Mouse (Mus musculus): ENCODE measurements around the gene Ano1. TPM values are rescaled to one million over a fixed set of nuclear protein-coding genes. Genes with fewer than 3 reads are reported as not detected.

Ano1 gene
- polyA plus RNA-seq, 1 experiment from 2014 or later, result 14.9 TPM

- 2% methylated on average over 3 of the region's 3 CpGs for WGBS
- peaks cover 31% of the 10 kb centered on the region for H3K4me1 ChIP-seq (ENCODE audit: control insufficient read depth, insufficient read depth, low read length)
- no peak overlapping the region for H3K4me2 ChIP-seq (ENCODE audit: low read length)
- no peak overlapping the region for H3K9ac ChIP-seq (replicated peaks; ENCODE audit: low read length)
- DNase-seq (peak; percentile 87), ATAC-seq (ENCODE audit: low FRiP score, low TSS enrichment) (peak; percentile 79)
- peak overlapping the region; percentile 79 for H3K27ac ChIP-seq (replicated peaks; ENCODE audit: low read depth, low read length)
- H3K9me3 ChIP-seq (ENCODE audit: control insufficient read depth, low read length), result no peaks in the 10 kb centered on the region
- H3K36me3 ChIP-seq (ENCODE audit: control insufficient read depth, insufficient read depth, low read length), result no peaks in the 10 kb centered on the region
- no peak overlapping the region for H3K4me3 ChIP-seq (replicated peaks; ENCODE audit: low read depth, low read length)
- H3K27me3 ChIP-seq (ENCODE audit: control insufficient read depth, insufficient read depth, low read length), result no peaks in the 10 kb centered on the region
Measured at GRCm38 (mm10) chr7:144628334-144628915, 123.3 kb downstream of the Ano1 start.

GRCm38 (mm10) chr7:144627606-144628333 is 124.0 kb downstream of the Ano1 start:
- peak overlapping the region; percentile 3; the same call in 1 of the 2 replicates for H3K4me2 ChIP-seq (ENCODE audit: low read length)
- no peak overlapping the region for H3K9ac ChIP-seq (replicated peaks; ENCODE audit: low read length)
- H3K27ac ChIP-seq (replicated peaks; ENCODE audit: low read depth, low read length), result peak overlapping the region; percentile 79
- H3K36me3 ChIP-seq (ENCODE audit: control insufficient read depth, insufficient read depth, low read length), result no peaks in the 10 kb centered on the region
- WGBS, result 2% methylated on average over 13 of the region's 13 CpGs
- DNase-seq (peak; percentile 78), ATAC-seq (ENCODE audit: low FRiP score, low TSS enrichment) (peak; percentile 76; the same call in 1 of the 2 replicates)
- H3K9me3 ChIP-seq (ENCODE audit: control insufficient read depth, low read length), result no peaks in the 10 kb centered on the region
- H3K4me3 ChIP-seq (replicated peaks; ENCODE audit: low read depth, low read length), result no peak overlapping the region
- H3K27me3 ChIP-seq (ENCODE audit: control insufficient read depth, insufficient read depth, low read length), result no peaks in the 10 kb centered on the region
- H3K4me1 ChIP-seq (ENCODE audit: control insufficient read depth, insufficient read depth, low read length), result peaks cover 31% of the 10 kb centered on the region

GRCm38 (mm10) chr7:144626042-144626441 is 125.7 kb downstream of the Ano1 start:
- no peak for ATAC-seq (ENCODE audit: low FRiP score, low TSS enrichment)
- H3K9me3 ChIP-seq (ENCODE audit: control insufficient read depth, low read length), result no peaks in the 10 kb centered on the region
- peaks cover 40% of the 10 kb centered on the region for H3K4me1 ChIP-seq (ENCODE audit: control insufficient read depth, insufficient read depth, low read length)
- H3K4me3 ChIP-seq (replicated peaks; ENCODE audit: low read depth, low read length), result no peak overlapping the region
- no peak overlapping the region for H3K4me2 ChIP-seq (ENCODE audit: low read length)
- no peaks in the 10 kb centered on the region for H3K36me3 ChIP-seq (ENCODE audit: control insufficient read depth, insufficient read depth, low read length)
- H3K27me3 ChIP-seq (ENCODE audit: control insufficient read depth, insufficient read depth, low read length), result no peaks in the 10 kb centered on the region
- no peak overlapping the region for H3K9ac ChIP-seq (replicated peaks; ENCODE audit: low read length)
- no peak for DNase-seq
- 74% methylated on average over 2 of the region's 2 CpGs for WGBS
- H3K27ac ChIP-seq (replicated peaks; ENCODE audit: low read depth, low read length), result peak overlapping the region; percentile 79

GRCm38 (mm10) chr7:144620721-144621681 is 130.8 kb downstream of the Ano1 start:
- WGBS, result 54% methylated on average over 22 of the region's 22 CpGs
- ATAC-seq (ENCODE audit: low FRiP score, low TSS enrichment) (no peak), DNase-seq (peak; percentile 61)
- Histone ChIP-seq H3K9me3 (ENCODE audit: control insufficient read depth, low read length) (no peaks in the 10 kb centered on the region), H3K9ac (replicated peaks; ENCODE audit: low read length) (no peak overlapping the region), H3K36me3 (ENCODE audit: control insufficient read depth, insufficient read depth, low read length) (no peaks in the 10 kb centered on the region), H3K4me1 (ENCODE audit: control insufficient read depth, insufficient read depth, low read length) (peaks cover 12% of the 10 kb centered on the region), H3K27me3 (ENCODE audit: control insufficient read depth, insufficient read depth, low read length) (no peaks in the 10 kb centered on the region), H3K27ac (replicated peaks; ENCODE audit: low read depth, low read length) (no peak overlapping the region), H3K4me2 (ENCODE audit: low read length) (no peak overlapping the region), H3K4me3 (replicated peaks; ENCODE audit: low read depth, low read length) (no peak overlapping the region)

- Histone ChIP-seq H3K4me2 (ENCODE audit: low read length) (no peak overlapping the region), H3K4me1 (ENCODE audit: control insufficient read depth, insufficient read depth, low read length) (peaks cover 12% of the 10 kb centered on the region), H3K9ac (replicated peaks; ENCODE audit: low read length) (no peak overlapping the region), H3K27ac (replicated peaks; ENCODE audit: low read depth, low read length) (no peak overlapping the region), H3K9me3 (ENCODE audit: control insufficient read depth, low read length) (no peaks in the 10 kb centered on the region), H3K36me3 (ENCODE audit: control insufficient read depth, insufficient read depth, low read length) (no peaks in the 10 kb centered on the region), H3K4me3 (replicated peaks; ENCODE audit: low read depth, low read length) (no peak overlapping the region), H3K27me3 (ENCODE audit: control insufficient read depth, insufficient read depth, low read length) (no peaks in the 10 kb centered on the region)
- ATAC-seq (ENCODE audit: low FRiP score, low TSS enrichment), result no peak
- DNase-seq, result no peak
Measured at GRCm38 (mm10) chr7:144620315-144620714, 131.5 kb downstream of the Ano1 start.

GRCm38 (mm10) chr7:144615343-144615742 is 136.4 kb downstream of the Ano1 start:
- Histone ChIP-seq H3K27me3 (ENCODE audit: control insufficient read depth, insufficient read depth, low read length) (no peaks in the 10 kb centered on the region), H3K27ac (replicated peaks; ENCODE audit: low read depth, low read length) (no peak overlapping the region), H3K4me3 (replicated peaks; ENCODE audit: low read depth, low read length) (no peak overlapping the region), H3K36me3 (ENCODE audit: control insufficient read depth, insufficient read depth, low read length) (no peaks in the 10 kb centered on the region), H3K9me3 (ENCODE audit: control insufficient read depth, low read length) (no peaks in the 10 kb centered on the region), H3K4me2 (ENCODE audit: low read length) (no peak overlapping the region), H3K4me1 (ENCODE audit: control insufficient read depth, insufficient read depth, low read length) (no peaks in the 10 kb centered on the region), H3K9ac (replicated peaks; ENCODE audit: low read length) (no peak overlapping the region)
- DNase-seq, result no peak
- WGBS, result 82% methylated on average over 6 of the region's 6 CpGs
- ATAC-seq (ENCODE audit: low FRiP score, low TSS enrichment), result no peak

- no peaks in the 10 kb centered on the region for H3K9me3 ChIP-seq (ENCODE audit: control insufficient read depth, low read length)
- H3K36me3 ChIP-seq (ENCODE audit: control insufficient read depth, insufficient read depth, low read length), result no peaks in the 10 kb centered on the region
- no peak overlapping the region for H3K27ac ChIP-seq (replicated peaks; ENCODE audit: low read depth, low read length)
- no peak overlapping the region for H3K4me2 ChIP-seq (ENCODE audit: low read length)
- no peak overlapping the region for H3K9ac ChIP-seq (replicated peaks; ENCODE audit: low read length)
- no peaks in the 10 kb centered on the region for H3K27me3 ChIP-seq (ENCODE audit: control insufficient read depth, insufficient read depth, low read length)
- DNase-seq (no peak), ATAC-seq (ENCODE audit: low FRiP score, low TSS enrichment) (no peak)
- WGBS, result 84% methylated on average over 4 of the region's 4 CpGs
- H3K4me3 ChIP-seq (replicated peaks; ENCODE audit: low read depth, low read length), result no peak overlapping the region
- no peaks in the 10 kb centered on the region for H3K4me1 ChIP-seq (ENCODE audit: control insufficient read depth, insufficient read depth, low read length)
Measured at GRCm38 (mm10) chr7:144612829-144613228, 138.9 kb downstream of the Ano1 start.

- 91% methylated on average over 4 of the region's 4 CpGs for WGBS
- Histone ChIP-seq H3K27ac (replicated peaks; ENCODE audit: low read depth, low read length) (no peak overlapping the region), H3K4me1 (ENCODE audit: control insufficient read depth, insufficient read depth, low read length) (no peaks in the 10 kb centered on the region), H3K27me3 (ENCODE audit: control insufficient read depth, insufficient read depth, low read length) (no peaks in the 10 kb centered on the region), H3K4me3 (replicated peaks; ENCODE audit: low read depth, low read length) (no peak overlapping the region), H3K9ac (replicated peaks; ENCODE audit: low read length) (no peak overlapping the region), H3K9me3 (ENCODE audit: control insufficient read depth, low read length) (no peaks in the 10 kb centered on the region), H3K4me2 (ENCODE audit: low read length) (no peak overlapping the region), H3K36me3 (ENCODE audit: control insufficient read depth, insufficient read depth, low read length) (no peaks in the 10 kb centered on the region)
- no peak for DNase-seq
- no peak for ATAC-seq (ENCODE audit: low FRiP score, low TSS enrichment)
Measured at GRCm38 (mm10) chr7:144612351-144612750, 139.4 kb downstream of the Ano1 start.
